Mouse (Mus musculus) brown adipose tissue, adult 24 weeks (tissue): Measurements from ENCODE around the gene Pkd1. TPM values are rescaled to one million over a fixed set of nuclear protein-coding genes. Genes with fewer than 3 reads are reported as not detected.

Source experiments
- polyA plus RNA-seq: library from polyadenylated mRNA; stranded (reverse); fragments of >200 nt; gene quantifications from 2 replicates; pipeline ENCODE4 v1.2.4, GENCODE M21; 2012; ENCODE audit not compliant: missing spikeins, insufficient read depth, insufficient read length

Pkd1 gene
- polyA plus RNA-seq, 1 experiment = 8.2 TPM

Other genes with a start within 250 kb of the Pkd1 start
- not detected in 2 replicates for gene Abca17, start 198.8 kb upstream of the Pkd1 start, polyA plus RNA-seq
- gene Abca3, start 197.9 kb upstream of the Pkd1 start, polyA plus RNA-seq = 6.7 and 8.3 TPM in 2 replicates
- 44.3 and 47.2 TPM in 2 replicates for gene Rnps1, start 135.3 kb upstream of the Pkd1 start, polyA plus RNA-seq
- gene Eci1, start 123.2 kb upstream of the Pkd1 start, polyA plus RNA-seq = 1,121 and 1,239 TPM in 2 replicates
- not detected in 2 replicates for gene Dnase1l2, start 106.7 kb upstream of the Pkd1 start, polyA plus RNA-seq
- gene E4f1, start 79.5 kb upstream of the Pkd1 start, polyA plus RNA-seq = 6.9 and 7.0 TPM in 2 replicates
- gene Pgp, start 79.4 kb upstream of the Pkd1 start, polyA plus RNA-seq = 40.0 and 47.3 TPM in 2 replicates
- not detected in 2 replicates for gene Bricd5, start 76.0 kb upstream of the Pkd1 start, polyA plus RNA-seq
- 6.6 and 9.8 TPM in 2 replicates for gene Mlst8, start 70.8 kb upstream of the Pkd1 start, polyA plus RNA-seq
- not detected in 2 replicates for gene Caskin1, start 61.2 kb upstream of the Pkd1 start, polyA plus RNA-seq
- gene Traf7, start 21.9 kb upstream of the Pkd1 start, polyA plus RNA-seq = 32.1 and 42.0 TPM in 2 replicates
- not detected in 2 replicates for gene Rab26, start 15.6 kb upstream of the Pkd1 start, polyA plus RNA-seq
- gene Tsc2, start 82.8 kb downstream of the Pkd1 start, polyA plus RNA-seq = 67.6 and 69.2 TPM in 2 replicates
- 3.4 and 7.7 TPM in 2 replicates for gene Nthl1, start 82.8 kb downstream of the Pkd1 start, polyA plus RNA-seq
- 20.1 and 32.2 TPM in 2 replicates for gene Slc9a3r2, start 100.5 kb downstream of the Pkd1 start, polyA plus RNA-seq
- gene Npw, start 108.6 kb downstream of the Pkd1 start, polyA plus RNA-seq = not detected in 2 replicates
- gene Zfp598, start 119.9 kb downstream of the Pkd1 start, polyA plus RNA-seq = 9.2 and 10.0 TPM in 2 replicates
- not detected in 2 replicates for gene Syngr3, start 140.1 kb downstream of the Pkd1 start, polyA plus RNA-seq
- 32.8 and 36.9 TPM in 2 replicates for gene Gfer, start 146.3 kb downstream of the Pkd1 start, polyA plus RNA-seq
- 1.1 TPM in 1 of 2 replicates, not detected in the other for gene Noxo1, start 146.4 kb downstream of the Pkd1 start, polyA plus RNA-seq
- 19.9 TPM in 2 replicates for gene Tbl3, start 157.8 kb downstream of the Pkd1 start, polyA plus RNA-seq
- not detected in 2 replicates for gene Rnf151, start 168.2 kb downstream of the Pkd1 start, polyA plus RNA-seq
- 608 and 619 TPM in 2 replicates for gene Rps2, start 168.3 kb downstream of the Pkd1 start, polyA plus RNA-seq
- 1,098 and 1,103 TPM in 2 replicates for gene Ndufb10, start 174.6 kb downstream of the Pkd1 start, polyA plus RNA-seq
- gene Rpl3l, start 178.0 kb downstream of the Pkd1 start, polyA plus RNA-seq = 4.8 and 10.7 TPM in 2 replicates
- gene Msrb1, start 186.8 kb downstream of the Pkd1 start, polyA plus RNA-seq = 109 and 114 TPM in 2 replicates
- gene Hs3st6, start 203.2 kb downstream of the Pkd1 start, polyA plus RNA-seq = not detected in 2 replicates